Mouse (Mus musculus) ovary, adult 10 weeks (tissue): ENCODE measurements around the gene 4930550C14Rik. TPM values are rescaled to one million over a fixed set of nuclear protein-coding genes. Genes with fewer than 3 reads are reported as not detected.

Experiments used
- polyA plus RNA-seq: library from polyadenylated mRNA; stranded (reverse); fragments of 350-450 nt; fragmentation: Illumina TruSeq; extraction: RNeasy Lipid Tissue Mini Kit (QIAGEN cat#74804); gene quantifications from one replicate; pipeline ENCODE4 v1.2.3, GENCODE M21; 2014

The 4930550C14Rik gene
- 13.5 TPM for polyA plus RNA-seq

DNA sequence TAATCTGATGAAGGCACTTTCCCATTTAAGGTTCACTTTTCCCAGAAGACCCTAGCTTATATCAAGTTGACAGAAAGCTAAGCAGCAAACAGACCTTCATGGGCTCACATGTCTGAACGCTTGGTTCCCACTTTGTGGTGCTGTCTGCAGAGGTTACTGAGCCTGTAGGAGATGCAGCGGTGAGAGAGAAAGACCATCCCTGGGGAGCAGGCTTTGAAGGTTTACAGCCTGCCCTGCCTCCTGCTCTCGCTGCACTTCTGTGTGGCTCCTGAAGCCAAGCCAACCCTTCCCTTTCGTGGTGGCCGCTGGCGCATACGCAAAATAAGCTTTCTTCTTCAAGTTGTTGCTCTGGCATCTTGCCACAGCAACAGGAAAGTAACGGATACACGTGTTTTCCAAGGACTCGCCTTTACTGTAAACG is at the start of gene 4930550C14Rik:
Gene 4930550C14Rik, plus strand, starts transcription at position 35 of the 421 bp plus-strand sequence.

GRCm38 (mm10) chr9:53383951-53384866 is 17.9 kb upstream of the 4930550C14Rik start, which contains the start of gene Kdelc2:
Kdelc2 (plus strand) TSS chr9:53384025.

Other genes with a start within 250 kb of the 4930550C14Rik start
- 79.1 TPM for gene Ddx10, start 154.3 kb upstream of the 4930550C14Rik start, polyA plus RNA-seq
- gene Exph5, start 100.7 kb upstream of the 4930550C14Rik start, polyA plus RNA-seq = 1.3 TPM
- 105 TPM for gene Kdelc2, start 18.3 kb upstream of the 4930550C14Rik start, polyA plus RNA-seq
- 30.1 TPM for gene Atm, start 134.4 kb downstream of the 4930550C14Rik start, polyA plus RNA-seq
- gene Npat, start 134.7 kb downstream of the 4930550C14Rik start, polyA plus RNA-seq = 62.3 TPM
- gene Acat1, start 208.1 kb downstream of the 4930550C14Rik start, polyA plus RNA-seq = 87.8 TPM